Mouse (Mus musculus): ENCODE data around the gene Galnt14. TPM values are rescaled to one million over a fixed set of nuclear protein-coding genes. Genes with fewer than 3 reads are reported as not detected.

Galnt14 gene
- total and polyA plus RNA-seq, 2 experiments from 2014 or later, result 15.5 to 17.3 TPM

DNA sequence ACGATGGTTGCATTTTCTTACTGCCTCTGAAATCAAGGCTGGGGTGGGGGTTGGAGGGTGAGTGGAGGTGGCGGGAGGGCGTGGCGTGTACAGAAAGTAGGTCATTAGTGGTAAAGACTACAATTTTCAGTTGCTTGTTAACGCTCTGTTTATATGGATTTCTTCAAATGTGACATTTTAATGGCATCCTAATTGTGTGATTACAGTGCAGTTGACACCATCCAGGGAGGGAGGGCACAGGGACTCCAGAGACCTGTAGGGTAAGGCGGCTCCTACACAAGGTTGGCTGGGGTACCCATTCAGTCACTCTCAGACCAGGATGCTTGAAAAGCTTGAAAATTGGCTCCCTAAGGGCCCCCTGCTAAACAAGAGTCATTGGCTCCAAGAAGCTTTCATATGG lies 122.7 kb downstream of the Galnt14 start:
- H3K27ac ChIP-seq, result no peak overlapping the region
- ATAC-seq, result no peak

DNA sequence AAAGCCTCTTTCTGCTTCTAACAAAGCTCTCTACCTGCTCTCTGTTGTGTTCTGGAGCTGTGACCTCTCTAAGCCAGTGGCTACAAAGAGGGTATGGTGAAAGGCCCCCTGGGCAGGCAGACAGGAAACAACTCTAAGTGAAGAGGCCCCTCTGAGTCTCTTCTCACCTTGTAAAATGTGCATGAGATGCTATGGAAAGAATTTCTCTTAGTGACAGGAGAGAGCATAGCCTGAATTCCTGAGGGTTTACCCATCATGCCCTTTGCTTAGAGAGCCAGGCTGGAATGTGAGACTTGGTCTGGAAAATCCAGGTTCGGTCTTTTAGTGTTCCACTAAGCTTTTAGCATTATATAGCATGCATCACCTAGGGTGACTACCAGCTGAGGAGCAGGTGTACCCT lies 136.1 kb downstream of the Galnt14 start:
- H3K9me3 ChIP-seq (ENCODE audit: low read length), result no peaks in the 10 kb centered on the region
- H3K4me2 ChIP-seq (ENCODE audit: low read depth, low read length), result no peak overlapping the region
- H3K36me3 ChIP-seq (ENCODE audit: insufficient read depth, low read length), result no peaks in the 10 kb centered on the region
- no peaks in the 10 kb centered on the region for H3K4me1 ChIP-seq (ENCODE audit: insufficient read depth, low read length)
- no peaks in the 10 kb centered on the region for H3K27me3 ChIP-seq (ENCODE audit: insufficient read depth, low read length)
- WGBS, result 83% methylated on average over 1 of the region's 1 CpGs
- TF ChIP-seq CTCF (IDR thresholded peaks at IDR 0.05; ENCODE audit: low read depth), result no peak
- H3K27ac ChIP-seq, result no peak overlapping the region
- ATAC-seq (no peak), DNase-seq (ENCODE audit: low spot score) (no peak)
- no peak overlapping the region for H3K4me3 ChIP-seq (ENCODE audit: low read length)
- no peak overlapping the region for H3K9ac ChIP-seq (replicated peaks; ENCODE audit: low read length)

More for the DNA sequence above, 122.7 kb downstream of the Galnt14 start:
- no peaks in the 10 kb centered on the region for H3K36me3 ChIP-seq (ENCODE audit: insufficient read depth, low read length)
- H3K4me2 ChIP-seq (ENCODE audit: low read depth, low read length), result no peak overlapping the region
- H3K4me1 ChIP-seq (ENCODE audit: insufficient read depth, low read length), result no peaks in the 10 kb centered on the region; the same call in 1 of the 2 replicates
- H3K4me3 ChIP-seq (ENCODE audit: low read length), result no peak overlapping the region
- H3K9ac ChIP-seq (replicated peaks; ENCODE audit: low read length), result no peak overlapping the region
- no peak for DNase-seq (ENCODE audit: low spot score)
- H3K27me3 ChIP-seq (ENCODE audit: insufficient read depth, low read length), result no peaks in the 10 kb centered on the region
- no peak for TF ChIP-seq CTCF (IDR thresholded peaks at IDR 0.05; ENCODE audit: low read depth)
- 76% methylated on average over 6 of the region's 6 CpGs for WGBS
- no peaks in the 10 kb centered on the region for H3K9me3 ChIP-seq (ENCODE audit: low read length)

DNA sequence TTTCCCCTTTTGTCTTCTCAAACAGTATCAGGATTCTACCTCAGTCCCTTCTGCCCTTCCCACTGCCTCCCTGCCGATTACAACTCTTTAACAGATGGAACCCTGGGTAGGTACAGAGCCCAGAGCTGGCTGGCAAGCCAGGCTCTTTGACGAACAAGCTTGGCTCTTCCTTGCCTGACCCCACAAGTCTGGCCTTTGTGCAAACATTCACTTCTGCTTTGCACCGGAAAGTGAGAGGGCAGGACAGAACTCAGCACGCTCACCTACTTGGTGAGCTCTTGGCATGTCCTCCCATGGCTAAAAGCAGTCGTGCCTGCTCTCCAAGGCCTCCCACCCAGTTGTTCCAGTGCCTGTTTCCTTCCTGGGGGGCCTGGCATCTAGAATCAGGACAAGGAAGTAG lies 137.4 kb downstream of the Galnt14 start:
- no peaks in the 10 kb centered on the region for H3K27me3 ChIP-seq (ENCODE audit: insufficient read depth, low read length)
- ATAC-seq, result no peak
- H3K36me3 ChIP-seq (ENCODE audit: insufficient read depth, low read length), result no peaks in the 10 kb centered on the region
- H3K4me3 ChIP-seq (ENCODE audit: low read length), result no peak overlapping the region
- no peak overlapping the region for H3K9ac ChIP-seq (replicated peaks; ENCODE audit: low read length)
- no peaks in the 10 kb centered on the region for H3K9me3 ChIP-seq (ENCODE audit: low read length)
- no peak for TF ChIP-seq CTCF (IDR thresholded peaks at IDR 0.05; ENCODE audit: low read depth)
- no peak overlapping the region for H3K27ac ChIP-seq
- no peak overlapping the region for H3K4me2 ChIP-seq (ENCODE audit: low read depth, low read length)
- no peak for DNase-seq (ENCODE audit: low spot score)
- 67% methylated on average over 5 of the region's 5 CpGs for WGBS
- H3K4me1 ChIP-seq (ENCODE audit: insufficient read depth, low read length), result no peaks in the 10 kb centered on the region

DNA sequence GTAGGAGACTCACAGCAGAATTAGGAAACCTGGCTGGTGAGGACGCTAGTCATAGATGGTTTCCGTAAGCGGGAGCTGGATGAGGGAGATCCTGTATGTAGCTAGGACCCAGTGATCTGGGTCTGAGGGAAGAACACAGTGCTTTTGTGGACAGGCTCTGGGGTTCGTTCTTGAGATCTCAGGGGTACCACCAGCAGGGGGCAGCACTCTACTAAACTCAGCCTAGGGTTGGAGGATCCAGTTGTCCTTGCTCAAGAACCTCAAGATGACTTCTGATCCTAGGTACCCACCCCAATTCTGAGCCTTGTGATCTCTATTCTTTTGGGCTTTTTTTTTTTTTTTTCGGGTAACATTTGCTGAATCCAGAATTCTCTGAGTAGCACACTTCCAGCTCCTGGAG lies 137.8 kb downstream of the Galnt14 start:
- H3K27ac ChIP-seq, result no peak overlapping the region
- no peaks in the 10 kb centered on the region for H3K4me1 ChIP-seq (ENCODE audit: insufficient read depth, low read length)
- ATAC-seq (no peak), DNase-seq (ENCODE audit: low spot score) (no peak)
- WGBS, result 86% methylated on average over 5 of the region's 5 CpGs
- no peaks in the 10 kb centered on the region for H3K36me3 ChIP-seq (ENCODE audit: insufficient read depth, low read length)
- peak; percentile 33; the same call in 1 of the 2 replicates for TF ChIP-seq CTCF (IDR thresholded peaks at IDR 0.05; ENCODE audit: low read depth)
- no peak overlapping the region for H3K9ac ChIP-seq (replicated peaks; ENCODE audit: low read length)
- H3K9me3 ChIP-seq (ENCODE audit: low read length), result no peaks in the 10 kb centered on the region
- H3K4me2 ChIP-seq (ENCODE audit: low read depth, low read length), result no peak overlapping the region
- no peaks in the 10 kb centered on the region for H3K27me3 ChIP-seq (ENCODE audit: insufficient read depth, low read length)
- no peak overlapping the region for H3K4me3 ChIP-seq (ENCODE audit: low read length)

DNA sequence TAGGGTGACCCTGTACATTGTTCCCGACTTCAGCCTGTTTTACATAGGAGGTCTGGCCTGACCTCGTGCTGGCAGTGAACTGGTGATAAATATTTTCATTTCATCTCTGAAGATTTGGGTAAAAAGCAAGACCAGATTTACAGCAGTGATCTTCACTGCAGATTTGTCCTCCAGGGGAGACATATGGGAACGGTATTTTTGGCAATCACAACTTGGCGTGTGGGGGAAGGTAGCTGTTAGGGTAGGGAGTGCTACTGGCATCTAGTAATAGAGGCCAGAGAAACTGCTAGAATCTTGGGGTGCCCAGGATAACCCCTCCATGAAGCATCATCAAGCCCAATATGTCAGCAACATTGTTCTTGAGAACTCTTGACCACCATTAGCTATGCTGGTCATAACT lies 138.3 kb downstream of the Galnt14 start:
- no peak for TF ChIP-seq CTCF (IDR thresholded peaks at IDR 0.05; ENCODE audit: low read depth)
- no peak for DNase-seq (ENCODE audit: low spot score)

DNA sequence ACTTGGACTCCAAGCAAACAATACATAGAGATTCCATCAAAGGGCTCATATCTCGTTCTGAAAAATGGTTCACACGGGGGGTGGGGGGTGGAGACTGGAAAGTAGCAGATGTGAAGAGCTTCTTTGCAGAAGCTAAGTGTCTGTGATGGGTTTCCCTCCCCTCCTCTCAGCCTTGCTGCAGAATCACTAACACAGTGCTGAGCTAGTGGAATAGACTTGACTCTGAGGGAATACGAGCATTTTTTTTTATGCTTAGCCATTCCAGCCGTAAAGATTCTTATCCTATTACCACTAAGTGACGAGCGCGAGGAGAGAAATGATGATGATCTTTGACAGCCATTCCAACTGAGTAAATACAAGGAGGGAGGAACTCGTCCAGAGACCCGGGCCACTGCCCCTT lies 142.0 kb downstream of the Galnt14 start:
- 51% methylated on average over 9 of the region's 9 CpGs for WGBS
- no peaks in the 10 kb centered on the region for H3K27me3 ChIP-seq (ENCODE audit: insufficient read depth, low read length)
- DNase-seq (ENCODE audit: low spot score) (no peak), ATAC-seq (0 out of 2 replicates have a peak, but pooled peaks have one; percentile 29)
- H3K9ac ChIP-seq (replicated peaks; ENCODE audit: low read length), result no peak overlapping the region
- no peaks in the 10 kb centered on the region for H3K36me3 ChIP-seq (ENCODE audit: insufficient read depth, low read length)
- TF ChIP-seq CTCF (IDR thresholded peaks at IDR 0.05; ENCODE audit: low read depth), result no peak
- no peak overlapping the region for H3K4me2 ChIP-seq (ENCODE audit: low read depth, low read length)
- no peaks in the 10 kb centered on the region for H3K4me1 ChIP-seq (ENCODE audit: insufficient read depth, low read length)
- no peaks in the 10 kb centered on the region for H3K9me3 ChIP-seq (ENCODE audit: low read length)
- H3K27ac ChIP-seq, result no peak overlapping the region
- no peak overlapping the region for H3K4me3 ChIP-seq (ENCODE audit: low read length)

More for the DNA sequence above, 138.3 kb downstream of the Galnt14 start:
- Histone ChIP-seq H3K4me3 (ENCODE audit: low read length) (no peak overlapping the region), H3K4me2 (ENCODE audit: low read depth, low read length) (no peak overlapping the region), H3K4me1 (ENCODE audit: insufficient read depth, low read length) (no peaks in the 10 kb centered on the region), H3K27ac (no peak overlapping the region), H3K36me3 (ENCODE audit: insufficient read depth, low read length) (no peaks in the 10 kb centered on the region), H3K9me3 (ENCODE audit: low read length) (no peaks in the 10 kb centered on the region), H3K27me3 (ENCODE audit: insufficient read depth, low read length) (no peaks in the 10 kb centered on the region), H3K9ac (replicated peaks; ENCODE audit: low read length) (no peak overlapping the region)
- 67% methylated on average over 4 of the region's 4 CpGs for WGBS
- no peak for ATAC-seq

DNA sequence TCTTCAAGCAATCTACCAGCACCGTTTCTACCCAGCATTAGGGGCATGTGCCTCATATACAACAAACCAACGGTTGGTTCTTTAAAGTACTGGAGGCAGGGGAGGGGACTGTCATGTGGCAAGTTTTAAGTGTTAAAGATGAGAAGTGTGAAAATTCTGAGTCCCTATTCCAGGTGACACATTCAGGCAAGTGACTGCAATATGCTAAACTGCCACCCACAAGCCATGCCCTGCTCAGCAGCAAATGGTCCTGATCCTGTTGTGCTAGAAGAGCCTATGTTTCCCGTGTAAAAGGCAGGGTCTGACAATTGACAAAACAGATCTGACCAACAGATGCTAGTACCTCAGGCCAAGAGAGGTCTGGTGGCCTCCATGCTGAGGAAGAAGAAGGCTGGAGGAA lies 149.1 kb downstream of the Galnt14 start:
- Histone ChIP-seq H3K4me1 (ENCODE audit: insufficient read depth, low read length) (no peaks in the 10 kb centered on the region), H3K9me3 (ENCODE audit: low read length) (no peaks in the 10 kb centered on the region), H3K27ac (no peak overlapping the region), H3K27me3 (ENCODE audit: insufficient read depth, low read length) (no peaks in the 10 kb centered on the region), H3K36me3 (ENCODE audit: insufficient read depth, low read length) (no peaks in the 10 kb centered on the region), H3K9ac (replicated peaks; ENCODE audit: low read length) (no peak overlapping the region), H3K4me3 (ENCODE audit: low read length) (no peak overlapping the region), H3K4me2 (ENCODE audit: low read depth, low read length) (no peak overlapping the region)
- WGBS, result 87% methylated on average over 3 of the region's 3 CpGs
- no peak for TF ChIP-seq CTCF (IDR thresholded peaks at IDR 0.05; ENCODE audit: low read depth)
- DNase-seq (ENCODE audit: low spot score), result no peak
- ATAC-seq, result no peak

Measured in hindbrain, postnatal 0 days (tissue).